Mouse (Mus musculus) layer of hippocampus, adult 8-10 months (tissue): ENCODE data around the gene Dbx1. TPM values are rescaled to one million over a fixed set of nuclear protein-coding genes. Genes with fewer than 3 reads are reported as not detected.

ENCODE experiments used
- DNase-seq, 2 experiments: peaks; one replicate each; pipeline ENCODE4 v3.0.0; 2022; ENCODE audit warnings: low spot score in 2 of 2
- total RNA-seq, 4 experiments: library from RNA; stranded (reverse); gene quantifications; 2 replicates each; pipeline ENCODE4 v1.2.4; 2022

The Dbx1 gene
- not detected for total RNA-seq

DNA sequence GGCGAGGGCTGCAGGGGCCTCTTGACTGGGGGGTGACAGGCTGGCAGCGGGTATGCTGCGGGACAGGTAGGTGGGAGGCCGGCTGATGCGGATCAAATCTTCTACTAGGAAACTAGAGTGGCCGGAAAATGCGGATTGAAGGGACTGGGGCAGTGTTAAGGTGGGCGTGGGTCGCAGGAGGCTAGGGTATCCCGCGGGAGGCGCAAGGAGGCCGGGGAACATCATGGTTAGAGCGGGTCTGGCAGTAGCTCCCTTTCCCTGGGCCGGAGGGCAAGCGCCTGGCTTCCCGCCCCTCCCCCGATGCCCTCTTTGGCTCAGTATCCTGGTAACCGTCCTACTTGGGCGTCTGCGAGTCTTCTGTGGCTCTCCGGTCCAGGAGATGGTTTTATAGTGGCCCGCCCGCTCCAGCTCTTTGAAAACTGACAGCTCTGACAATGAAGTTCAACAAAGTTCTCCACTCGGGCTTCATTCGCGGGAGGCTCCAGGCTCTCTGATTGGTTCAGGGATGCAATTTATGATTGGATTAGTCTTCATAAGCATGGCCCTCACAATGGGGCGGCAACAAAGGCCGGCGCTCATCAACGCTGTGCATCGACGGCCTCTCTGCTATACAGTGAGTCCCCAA, at the start of gene Dbx1:
Dbx1 (minus strand) TSS at position 359 of the 625 bp plus-strand sequence.
- no peak for DNase-seq

GRCm38 (mm10) chr7:49678826-49679377, 42.3 kb upstream of the Dbx1 start:
- no peak for DNase-seq

DNA sequence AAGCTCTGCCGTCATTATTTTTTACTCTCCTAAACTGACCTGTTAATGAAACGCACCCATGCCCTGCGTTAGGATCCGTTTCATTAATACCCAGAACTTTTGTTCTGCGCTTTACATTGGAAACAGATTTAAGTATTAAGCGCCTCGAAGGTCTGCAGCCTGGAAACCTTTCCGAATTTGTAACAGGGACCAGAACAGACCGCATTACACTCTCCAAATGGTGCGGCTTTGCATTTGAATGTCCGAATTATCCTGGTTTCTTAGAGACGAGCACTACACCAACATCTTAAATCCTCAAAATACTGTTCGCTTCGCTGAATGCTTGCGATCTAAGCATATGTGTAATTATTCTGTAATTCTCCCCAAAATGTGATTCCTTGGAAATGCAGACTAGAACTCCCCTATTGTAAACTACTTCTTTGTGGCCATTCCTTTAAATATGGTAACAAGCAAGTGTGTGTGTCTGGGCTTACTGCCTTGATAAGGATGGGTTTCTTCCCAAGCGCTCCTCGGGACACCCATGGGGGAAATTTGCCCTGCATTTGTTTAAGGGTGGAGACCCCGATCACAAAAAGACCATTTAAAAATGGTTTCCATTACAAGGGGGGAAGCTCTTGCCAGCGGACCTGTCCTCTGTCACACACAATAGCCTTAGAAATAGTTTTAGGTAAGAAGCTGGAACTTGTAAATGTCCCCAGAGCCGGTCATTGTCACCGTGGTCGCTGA, 41.6 kb upstream of the Dbx1 start:
- no peak for DNase-seq

DNA sequence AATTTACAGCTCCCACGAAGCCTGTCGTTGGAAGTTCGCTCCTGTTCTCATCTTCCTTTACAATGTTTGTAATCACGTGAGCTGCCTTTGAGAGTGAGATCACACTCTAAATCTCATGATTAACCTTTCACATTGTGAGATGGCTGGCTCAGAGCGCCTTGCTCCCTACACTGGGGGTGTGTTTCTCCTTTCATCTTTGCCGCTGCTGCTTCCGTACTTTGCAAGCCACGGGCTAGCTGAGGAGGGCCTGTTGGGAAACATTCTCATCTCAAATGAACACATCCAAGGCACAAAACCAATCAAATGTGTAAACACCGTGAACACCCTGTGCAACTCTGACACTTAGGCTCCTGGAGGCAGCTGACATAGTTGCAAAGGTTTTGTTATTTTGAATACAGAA, 40.5 kb upstream of the Dbx1 start:
- DNase-seq: no peak

GRCm38 (mm10) chr7:49676627-49677026, 40.0 kb upstream of the Dbx1 start:
- no peak for DNase-seq

DNA sequence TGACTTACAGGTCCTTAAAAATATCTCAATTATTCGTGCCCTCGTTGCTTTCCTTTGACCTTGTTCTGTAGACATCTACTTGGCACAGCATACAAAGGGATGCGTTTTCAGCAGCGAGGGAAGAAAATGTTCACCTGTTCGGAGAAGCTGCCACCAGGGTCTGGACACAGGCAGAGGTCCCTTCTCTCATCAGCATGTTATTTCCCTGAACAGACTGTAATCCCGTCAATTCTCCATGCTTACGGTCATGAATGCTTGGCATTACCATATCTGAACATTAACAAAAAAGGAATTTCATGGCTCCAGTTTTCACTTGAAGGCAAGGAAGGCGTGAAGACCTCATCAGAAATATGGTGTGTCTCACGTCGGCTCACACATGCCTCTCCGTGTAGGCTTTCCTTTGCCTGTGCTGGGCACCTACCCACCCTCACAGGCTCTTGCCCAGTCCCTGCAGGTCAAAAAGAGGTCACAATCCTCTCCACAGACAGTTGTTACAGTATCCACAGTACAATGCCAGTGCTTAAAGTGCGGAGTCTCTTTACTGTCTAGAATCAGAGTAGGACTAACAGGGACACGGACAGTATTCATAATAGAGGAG, 31.7 kb upstream of the Dbx1 start:
- no peak for DNase-seq

DNA sequence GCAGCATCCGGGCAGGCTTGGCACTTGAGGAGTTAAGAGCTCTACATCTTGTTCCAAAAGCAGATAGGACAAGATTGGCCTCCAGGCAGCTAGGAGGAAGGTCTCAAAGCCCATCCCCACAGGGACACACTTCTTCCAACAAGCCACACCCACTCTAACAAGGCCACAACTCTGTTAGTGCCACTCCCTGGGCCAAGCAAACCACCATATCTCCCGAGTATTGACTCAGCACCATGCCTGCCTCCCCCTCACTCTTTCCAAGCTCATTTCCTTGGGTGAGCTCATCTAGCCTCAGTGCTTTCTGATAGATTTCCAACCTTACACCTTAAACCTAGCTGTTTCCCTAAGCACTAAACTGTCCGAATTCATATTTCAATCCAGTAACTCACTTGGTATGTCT, 26.9 kb upstream of the Dbx1 start:
- DNase-seq: no peak

GRCm38 (mm10) chr7:49662492-49663026, 25.9 kb upstream of the Dbx1 start:
- no peak for DNase-seq

GRCm38 (mm10) chr7:49661811-49662491, 25.3 kb upstream of the Dbx1 start:
- DNase-seq: no peak

DNA sequence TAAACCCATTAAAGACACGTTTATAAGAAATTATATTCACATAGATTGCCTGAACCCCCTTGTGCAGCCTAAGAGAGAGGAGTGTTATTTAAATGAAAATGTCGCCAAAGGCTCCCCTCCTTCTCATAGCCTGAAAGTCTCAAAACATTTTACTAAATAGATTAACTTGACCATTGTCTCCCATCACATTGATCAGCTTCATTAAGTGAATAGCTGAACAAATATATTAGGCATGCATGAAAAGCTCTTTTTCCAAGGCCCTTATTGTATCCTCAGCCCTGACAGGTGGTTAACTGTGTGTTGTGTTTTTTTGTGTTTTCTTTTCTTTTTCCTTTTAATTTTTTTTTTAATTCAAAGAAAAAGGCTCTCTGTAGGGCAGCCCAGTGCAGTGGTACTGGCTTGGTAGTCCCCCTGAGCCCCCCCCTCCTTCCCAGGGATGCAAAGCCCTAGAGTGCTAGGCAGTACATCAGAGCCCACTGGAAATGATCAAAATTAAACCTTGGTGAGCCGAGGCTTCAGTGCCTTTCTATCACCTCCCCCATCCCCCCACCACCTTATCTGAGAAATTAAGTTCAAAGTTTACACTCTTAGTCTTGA, 4.2 kb upstream of the Dbx1 start:
- DNase-seq: no peak

GRCm38 (mm10) chr7:49639864-49640708, 3.4 kb upstream of the Dbx1 start:
- DNase-seq: no peak

DNA sequence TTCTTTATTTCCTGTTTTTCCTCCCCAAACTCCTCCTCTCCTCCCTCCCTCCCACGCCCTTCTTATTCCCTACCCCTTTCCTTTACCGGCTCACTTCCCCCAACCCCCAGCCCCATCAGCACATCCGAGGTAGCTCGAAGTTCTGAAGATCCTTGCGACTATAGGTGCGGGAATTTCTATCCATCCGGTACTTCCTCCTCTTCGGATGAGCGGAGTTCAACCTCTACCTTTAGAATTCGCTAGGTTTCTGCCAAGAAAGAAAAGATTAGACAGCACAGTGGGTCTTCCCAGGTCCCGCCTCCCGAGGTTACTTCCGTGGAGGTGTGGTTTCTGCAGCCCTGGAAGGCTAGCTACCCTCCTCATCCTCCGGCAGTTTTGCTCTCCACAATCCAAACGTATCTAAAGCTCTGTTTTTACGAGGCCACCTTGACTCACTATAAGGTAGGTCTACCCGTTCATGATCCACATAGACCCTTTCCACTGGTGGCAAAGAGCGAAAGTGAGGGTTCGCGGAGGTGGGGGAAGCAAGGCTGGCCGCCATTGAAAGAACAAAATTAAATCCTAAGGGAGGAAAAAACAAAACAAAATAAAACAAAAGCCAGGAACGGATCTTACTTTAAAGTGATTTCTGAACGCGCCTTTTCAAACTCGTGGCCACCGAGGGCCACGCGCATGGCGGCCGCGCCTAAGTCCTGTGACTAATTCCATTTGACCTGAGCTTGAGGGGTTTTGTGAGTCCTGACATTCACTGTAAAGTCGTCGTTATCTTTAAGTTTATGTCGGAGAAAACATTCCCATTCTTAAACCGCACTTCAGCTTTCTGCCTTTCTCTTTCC, 2.5 kb upstream of the Dbx1 start:
- DNase-seq: no peak

GRCm38 (mm10) chr7:49637851-49638663, 1.4 kb upstream of the Dbx1 start:
- no peak for DNase-seq

DNA sequence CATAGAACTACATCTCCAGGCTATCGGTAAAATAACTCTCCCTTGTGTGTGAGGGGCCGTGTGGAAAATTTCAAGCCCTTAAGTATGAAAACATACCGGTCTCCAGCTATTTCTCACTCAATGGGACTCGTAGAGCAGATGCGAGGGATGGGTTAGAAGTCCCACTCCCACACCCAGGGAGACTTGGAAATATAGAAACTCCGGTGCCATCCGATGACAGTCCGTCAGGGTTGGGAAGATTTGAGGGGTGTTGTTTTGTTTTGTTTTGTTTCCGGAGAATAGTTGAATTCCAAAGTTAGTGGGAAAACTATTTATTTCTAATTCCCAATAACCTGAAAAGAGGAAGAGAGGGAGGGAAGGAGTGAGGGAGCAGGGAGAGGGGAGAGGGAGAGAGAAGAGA, 632 bp upstream of the Dbx1 start:
- DNase-seq: no peak

GRCm38 (mm10) chr7:49635971-49636370, 678 bp downstream of the Dbx1 start:
- DNase-seq: no peak

DNA sequence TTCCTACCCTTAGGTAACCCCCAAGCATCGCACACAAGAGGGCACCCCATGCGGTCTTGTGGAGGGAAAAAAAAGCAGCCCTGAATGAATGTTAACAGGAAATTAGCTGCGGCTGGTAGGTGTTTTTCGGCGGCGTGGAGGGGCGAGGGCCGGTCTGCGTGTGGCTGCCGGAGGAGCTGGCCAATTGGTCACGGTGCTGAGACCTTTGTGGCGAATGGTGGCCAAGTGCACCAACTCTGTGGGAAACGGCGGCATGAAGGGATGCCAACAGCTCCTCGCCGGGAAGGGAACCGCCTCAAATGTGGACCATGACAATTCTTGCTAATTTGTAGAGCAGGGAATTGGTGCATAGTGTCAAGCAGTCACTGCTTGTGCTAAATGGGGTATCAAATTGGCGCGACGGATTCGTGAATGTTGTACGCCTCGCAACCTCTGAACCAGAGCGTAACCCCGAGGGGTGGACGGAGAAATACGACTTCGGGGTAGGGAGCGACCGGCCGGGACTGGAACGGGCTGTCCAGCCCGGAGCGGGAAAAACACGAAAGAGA, 1.5 kb downstream of the Dbx1 start:
- no peak for DNase-seq

DNA sequence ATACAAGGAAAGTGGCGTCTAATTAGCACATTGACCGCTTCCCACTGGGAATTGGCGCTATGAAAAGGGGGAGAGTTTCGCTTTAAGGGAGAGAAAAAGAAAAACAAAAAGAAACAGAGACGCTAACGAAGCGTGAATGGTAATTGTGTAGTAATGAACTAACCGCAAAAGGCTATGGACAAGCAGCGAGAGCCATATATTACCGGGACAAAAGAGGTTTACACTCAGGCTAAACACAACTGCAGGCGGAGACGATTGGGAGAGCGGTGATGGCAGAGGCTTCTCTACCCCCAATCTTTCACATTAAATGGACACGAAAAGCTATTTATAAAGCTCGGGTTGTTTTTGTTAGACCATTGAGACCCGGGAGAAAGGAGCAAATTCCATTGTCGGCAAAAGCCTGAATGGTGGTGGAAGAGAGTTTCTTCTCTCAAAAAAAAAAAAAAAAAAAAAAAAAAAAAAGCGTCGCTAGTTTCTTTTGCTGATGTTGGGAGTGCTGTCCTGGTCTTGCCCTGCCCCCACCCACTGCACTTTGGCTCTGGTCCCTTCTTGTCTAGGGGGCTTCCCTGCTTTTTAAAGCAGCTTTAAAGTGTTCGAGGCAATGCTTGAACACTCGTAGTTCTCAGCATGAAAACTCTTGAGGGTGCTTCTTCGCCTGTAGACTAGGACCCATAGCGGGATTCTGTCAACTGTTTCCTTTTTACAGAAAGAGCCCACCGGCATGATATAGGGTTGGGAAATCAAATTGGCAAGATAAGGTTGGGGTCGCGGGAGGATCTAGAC, 2.2 kb downstream of the Dbx1 start:
- no peak for DNase-seq
